Mouse (Mus musculus) lung, embryonic 16.5 days (tissue): ENCODE measurements around the gene Tmem14a. TPM values are rescaled to one million over a fixed set of nuclear protein-coding genes. Genes with fewer than 3 reads are reported as not detected.
"Not testable (repeated sequence)": the region's sequence is repeated elsewhere in the genome, so short reads cannot be mapped to it uniquely, and the experiment has no call there.

Source experiments
- ATAC-seq: fragments of 200-750 bp; cut with Nextera tagmentation; 2 replicates; pipeline ENCODE4 v1.8.0; 2017; ENCODE audit warnings: low read depth, mild to moderate bottlenecking, moderate library complexity
- H3K27ac ChIP-seq: fragments of 300-500 bp; sonication (generic); 2 replicates; pipeline ENCODE4 v1.5.1; 2014; ENCODE audit warnings: mild to moderate bottlenecking, control low read depth, low read length
- H3K27me3 ChIP-seq: fragments of 300-500 bp; sonication (generic); 2 replicates; pipeline ENCODE4 v1.6.1; 2014; ENCODE audit warnings: low read depth, low read length, mixed read lengths; ENCODE audit not compliant: control insufficient read depth, insufficient read depth
- H3K36me3 ChIP-seq: fragments of 300-500 bp; sonication (generic); 2 replicates; pipeline ENCODE4 v1.6.1; 2014; ENCODE audit warnings: low read length; ENCODE audit not compliant: control insufficient read depth, insufficient read depth
- H3K4me1 ChIP-seq: fragments of 300-500 bp; sonication (generic); replicated peaks from 2 replicates; pipeline ENCODE4 v1.6.1; 2014; ENCODE audit warnings: low read length, mixed read lengths; ENCODE audit not compliant: control insufficient read depth, insufficient read depth
- H3K4me2 ChIP-seq: fragments of 300-500 bp; sonication (generic); 2 replicates; pipeline ENCODE4 v1.6.1; 2014; ENCODE audit warnings: low read depth, low read length, control low read depth
- H3K4me3 ChIP-seq: fragments of 300-500 bp; sonication (generic); 2 replicates; pipeline ENCODE4 v1.5.1; 2014; ENCODE audit warnings: mild to moderate bottlenecking, low read length, control low read depth
- H3K9ac ChIP-seq: fragments of 300-500 bp; sonication (generic); 2 replicates; pipeline ENCODE4 v1.6.1; 2014; ENCODE audit warnings: low read length, control low read depth
- H3K9me3 ChIP-seq: fragments of 300-500 bp; sonication (generic); 2 replicates; pipeline ENCODE4 v1.6.1; 2016; ENCODE audit warnings: low read length; ENCODE audit not compliant: control insufficient read depth
- WGBS: fragments of 180-500 bp; shearing (Covaris S2); extraction: QIAGEN DNeasy Blood & Tissue Kit; methylation state at CpG from one replicate; pipeline ENCODE4 v1.1.7; 2014; 5-methylcytosine and 5-hydroxymethylcytosine counted together
- polyA plus RNA-seq: library from polyadenylated mRNA; unstranded; fragments of >200 nt; fragmentation: Nextera tagmentation; extraction: Ambion mirVana; gene quantifications from 2 replicates; pipeline ENCODE4 v1.2.1, GENCODE M21; 2015

Gene Tmem14a
- polyA plus RNA-seq, 1 experiment from 2014 or later: 10.3 TPM

DNA sequence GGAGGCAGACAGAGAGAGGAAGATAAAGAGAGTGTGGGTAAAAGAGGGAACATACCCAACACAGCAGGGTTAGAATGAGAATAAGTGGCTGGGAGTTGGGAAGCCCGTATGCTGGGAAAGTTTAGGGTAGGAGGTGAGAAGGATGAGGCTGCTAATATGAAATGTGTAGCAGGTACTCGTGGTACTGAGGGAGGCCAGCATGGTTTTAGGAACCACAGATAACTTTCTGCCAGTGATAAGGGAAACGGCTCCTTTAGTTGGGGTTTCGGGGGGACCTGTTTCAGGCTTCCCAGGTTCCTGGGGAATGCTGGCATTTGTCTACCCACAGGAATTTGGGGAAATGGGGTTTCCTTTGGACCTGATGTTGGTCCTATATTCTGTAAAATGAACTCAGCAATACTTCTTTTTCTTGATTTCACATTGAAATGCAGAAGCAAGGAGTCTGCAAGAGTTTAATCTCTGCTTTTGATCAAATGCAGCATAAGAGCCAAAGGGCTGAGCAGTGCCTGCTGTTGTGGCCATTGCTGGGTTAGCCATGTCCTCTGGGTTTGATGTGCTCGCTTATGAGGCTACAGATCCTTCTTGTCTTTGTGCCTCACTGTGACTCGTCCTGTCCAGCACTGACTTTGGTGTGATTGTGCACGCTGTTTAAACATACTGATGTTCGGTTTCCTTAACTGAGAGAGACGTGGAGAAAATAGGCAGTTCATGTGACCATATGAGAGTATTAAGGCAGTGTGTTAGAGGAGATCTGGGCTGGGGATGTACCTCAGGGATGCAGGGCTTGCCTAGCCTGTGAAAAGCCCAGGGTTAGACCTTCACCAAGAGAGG, 30.4 kb downstream of the Tmem14a start:
- Histone ChIP-seq H3K4me1 (no peaks in the 10 kb centered on the region; the same call in 1 of the 2 replicates), H3K27me3 (no peaks in the 10 kb centered on the region), H3K4me2 (no peak overlapping the region), H3K27ac (no peak overlapping the region), H3K4me3 (no peak overlapping the region), H3K9me3 (no peaks in the 10 kb centered on the region), H3K9ac (no peak overlapping the region), H3K36me3 (no peaks in the 10 kb centered on the region)
- ATAC-seq: no peak
- 72% methylated on average over 9 of the region's 9 CpGs for WGBS

DNA sequence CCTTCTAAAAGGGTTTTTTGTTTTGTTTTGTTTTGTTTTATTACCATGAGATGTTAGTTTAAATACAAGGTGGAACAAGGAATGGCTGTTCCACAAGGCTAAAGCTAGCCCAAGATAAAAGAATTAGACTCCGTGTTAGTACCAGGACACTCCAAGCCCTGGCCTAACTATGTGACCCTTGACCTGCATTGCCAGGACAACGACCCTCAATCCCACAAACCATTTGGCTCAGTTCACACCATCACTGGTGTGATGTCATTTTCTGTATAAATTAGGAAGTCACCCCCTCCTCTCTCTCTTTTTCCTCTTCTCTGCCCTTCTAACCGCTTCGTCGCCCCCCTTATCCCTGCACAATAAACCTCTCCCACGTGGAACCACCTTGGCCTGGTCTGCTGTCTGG, 33.3 kb downstream of the Tmem14a start:
- no peak overlapping the region for H3K9ac ChIP-seq
- no peak overlapping the region for H3K4me3 ChIP-seq
- no peaks in the 10 kb centered on the region for H3K9me3 ChIP-seq
- H3K27me3 ChIP-seq: no peaks in the 10 kb centered on the region
- no peak overlapping the region for H3K4me2 ChIP-seq
- H3K4me1 ChIP-seq: no peaks in the 10 kb centered on the region; the same call in 1 of the 2 replicates
- ATAC-seq: no peak
- WGBS: 71% methylated on average over 6 of the region's 6 CpGs
- H3K36me3 ChIP-seq: no peaks in the 10 kb centered on the region
- no peak overlapping the region for H3K27ac ChIP-seq

DNA sequence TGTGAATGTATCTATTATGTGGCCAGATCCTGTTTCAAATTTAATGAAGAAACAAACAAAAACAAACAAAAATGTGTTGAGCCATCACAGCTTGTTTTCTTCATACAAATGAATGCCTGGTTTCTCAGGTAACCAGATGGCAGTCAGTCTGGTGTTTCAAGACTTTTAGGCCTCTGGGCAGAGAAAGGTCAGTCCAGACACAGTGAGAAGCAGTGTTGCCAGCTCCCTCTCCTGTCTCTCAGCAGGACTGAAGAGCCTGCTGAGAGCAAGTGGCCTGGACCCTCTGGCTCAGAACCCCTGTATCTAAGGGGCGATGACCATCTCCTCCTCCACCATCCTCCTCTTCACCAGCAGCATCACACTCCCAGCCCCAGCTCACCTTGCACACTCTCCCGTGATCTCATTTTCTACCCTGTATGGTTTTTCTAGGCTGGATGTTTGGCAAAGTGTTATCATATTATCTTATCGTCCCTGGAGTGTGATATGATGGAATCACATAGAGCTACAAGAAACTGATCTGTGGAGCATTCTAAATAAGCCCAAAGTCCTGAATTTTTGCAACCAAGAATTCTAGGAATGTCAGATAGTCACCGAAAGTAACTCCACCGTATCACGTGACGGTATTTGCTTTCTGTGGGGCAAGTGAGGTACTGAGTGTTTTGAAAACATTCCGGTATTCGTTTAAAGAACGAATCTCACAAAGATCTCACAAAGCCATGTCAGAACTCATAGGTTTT, 34.4 kb downstream of the Tmem14a start:
- Histone ChIP-seq H3K27ac (no peak overlapping the region), H3K36me3 (no peaks in the 10 kb centered on the region), H3K9ac (no peak overlapping the region), H3K27me3 (no peaks in the 10 kb centered on the region), H3K9me3 (no peaks in the 10 kb centered on the region), H3K4me2 (no peak overlapping the region), H3K4me1 (no peaks in the 10 kb centered on the region; the same call in 1 of the 2 replicates), H3K4me3 (no peak overlapping the region)
- ATAC-seq: peak; percentile 26; the same call in 1 of the 2 replicates
- WGBS: 39% methylated on average over 10 of the region's 10 CpGs

DNA sequence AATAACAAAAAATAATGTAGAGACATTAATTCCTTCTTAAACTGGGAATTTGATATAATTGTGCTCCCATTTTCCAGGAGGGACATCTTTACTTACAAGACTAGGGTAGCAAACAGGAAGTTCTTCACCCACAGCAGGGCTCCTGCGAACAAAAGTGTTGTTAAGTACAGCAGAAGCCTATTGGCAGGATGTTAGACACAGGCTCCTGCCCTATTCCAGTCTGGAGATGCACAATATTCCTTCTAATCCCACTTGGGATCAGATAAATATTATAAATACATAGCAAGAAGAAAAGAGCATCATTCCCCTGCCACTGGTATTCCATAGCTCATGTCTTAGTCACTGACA, 34.9 kb downstream of the Tmem14a start:
- no peak overlapping the region for H3K4me3 ChIP-seq
- no peaks in the 10 kb centered on the region for H3K36me3 ChIP-seq
- no peak overlapping the region for H3K4me2 ChIP-seq
- no peaks in the 10 kb centered on the region for H3K27me3 ChIP-seq
- ATAC-seq: no peak
- 59% methylated on average over 1 of the region's 1 CpGs for WGBS
- no peak overlapping the region for H3K27ac ChIP-seq
- no peaks in the 10 kb centered on the region; the same call in 1 of the 2 replicates for H3K4me1 ChIP-seq
- no peaks in the 10 kb centered on the region for H3K9me3 ChIP-seq
- H3K9ac ChIP-seq: no peak overlapping the region

DNA sequence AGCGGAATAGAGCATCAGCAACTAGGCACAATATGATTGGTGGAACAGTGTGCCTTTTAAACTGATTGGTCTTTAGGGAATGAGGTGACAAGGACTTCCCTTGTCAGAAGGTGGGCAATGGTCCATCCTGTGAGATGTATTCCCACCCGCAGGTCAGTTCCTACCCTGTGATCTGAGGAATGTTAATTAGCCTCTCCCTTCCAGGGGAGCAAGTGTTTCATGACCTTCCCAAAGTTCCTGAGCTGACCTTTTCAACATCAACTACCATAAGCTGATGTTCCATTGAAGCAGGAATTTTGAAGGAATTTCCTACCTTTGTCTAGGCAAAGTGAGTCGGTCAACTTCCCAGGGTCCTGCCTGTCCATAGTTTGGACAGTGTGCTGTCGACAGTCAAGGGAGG, 35.5 kb downstream of the Tmem14a start:
- Histone ChIP-seq H3K27ac (no peak overlapping the region), H3K4me1 (no peaks in the 10 kb centered on the region; the same call in 1 of the 2 replicates), H3K4me3 (no peak overlapping the region), H3K9me3 (no peaks in the 10 kb centered on the region), H3K36me3 (no peaks in the 10 kb centered on the region), H3K9ac (no peak overlapping the region), H3K27me3 (no peaks in the 10 kb centered on the region), H3K4me2 (no peak overlapping the region)
- ATAC-seq: no peak
- 63% methylated on average over 4 of the region's 4 CpGs for WGBS

DNA sequence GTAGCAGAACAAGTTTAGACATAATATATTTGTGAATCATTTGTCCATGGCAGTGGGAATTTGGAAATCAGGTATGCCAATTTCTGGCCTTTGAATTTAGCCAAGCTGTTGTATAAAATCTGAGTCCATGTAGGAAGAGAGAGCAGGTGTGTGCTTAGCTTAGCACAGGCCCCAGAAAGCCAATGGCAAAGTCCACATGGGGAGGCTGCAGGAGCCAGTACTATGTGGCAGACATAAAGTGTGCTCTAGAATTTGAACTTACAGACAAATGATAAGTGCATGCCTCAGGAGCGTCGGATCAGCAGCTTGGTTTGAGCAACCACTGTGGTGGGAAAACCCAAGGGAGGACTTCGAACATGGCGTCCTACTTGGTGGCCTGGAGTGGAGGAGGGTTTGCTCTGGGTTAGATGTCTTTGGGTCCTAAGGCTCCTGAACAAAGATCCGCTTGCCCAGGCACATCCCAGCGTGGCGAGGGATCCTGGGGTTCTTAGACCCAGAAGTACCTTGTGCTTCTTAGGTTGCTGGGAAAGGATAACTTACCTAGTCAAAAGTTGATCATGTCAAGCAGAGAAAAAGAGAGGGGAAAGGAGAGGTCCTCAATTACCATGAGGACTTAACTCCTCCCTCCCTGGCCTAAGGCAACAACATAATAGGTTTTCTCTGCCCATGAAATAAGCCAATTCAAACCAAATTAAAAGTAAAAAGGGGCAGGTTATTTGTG, 37.4 kb downstream of the Tmem14a start:
- no peak for ATAC-seq
- Histone ChIP-seq H3K9me3 (no peaks in the 10 kb centered on the region), H3K27ac (no peak overlapping the region), H3K9ac (no peak overlapping the region), H3K36me3 (no peaks in the 10 kb centered on the region), H3K4me1 (no peaks in the 10 kb centered on the region; the same call in 1 of the 2 replicates), H3K4me2 (no peak overlapping the region), H3K27me3 (no peaks in the 10 kb centered on the region), H3K4me3 (no peak overlapping the region)
- 87% methylated on average over 7 of the region's 7 CpGs for WGBS

DNA sequence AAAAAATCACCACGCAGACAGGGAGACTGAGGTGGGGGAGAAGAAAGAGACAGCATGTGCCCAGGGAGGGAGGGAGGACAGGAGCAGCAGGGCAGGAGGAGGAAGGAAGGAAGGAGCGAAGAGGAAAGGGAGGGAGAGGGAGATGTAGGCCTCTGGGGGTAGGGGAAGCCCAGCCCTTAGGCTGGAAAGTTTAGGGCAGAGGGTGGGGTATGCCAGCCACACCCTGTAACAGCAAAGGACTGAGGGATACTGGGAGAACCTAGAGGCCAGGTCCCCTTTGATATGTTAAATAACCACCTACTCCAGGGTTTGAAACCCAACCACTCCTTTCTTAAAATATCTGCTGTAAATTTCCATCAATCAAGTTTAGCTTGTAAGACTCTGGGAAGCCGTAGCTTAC, 38.0 kb downstream of the Tmem14a start:
- Histone ChIP-seq H3K4me1 (no peaks in the 10 kb centered on the region; the same call in 1 of the 2 replicates), H3K9ac (no peak overlapping the region), H3K9me3 (no peaks in the 10 kb centered on the region), H3K36me3 (no peaks in the 10 kb centered on the region), H3K27me3 (no peaks in the 10 kb centered on the region), H3K4me2 (no peak overlapping the region), H3K4me3 (no peak overlapping the region), H3K27ac (no peak overlapping the region)
- ATAC-seq: no peak
- 66% methylated on average over 3 of the region's 3 CpGs for WGBS

DNA sequence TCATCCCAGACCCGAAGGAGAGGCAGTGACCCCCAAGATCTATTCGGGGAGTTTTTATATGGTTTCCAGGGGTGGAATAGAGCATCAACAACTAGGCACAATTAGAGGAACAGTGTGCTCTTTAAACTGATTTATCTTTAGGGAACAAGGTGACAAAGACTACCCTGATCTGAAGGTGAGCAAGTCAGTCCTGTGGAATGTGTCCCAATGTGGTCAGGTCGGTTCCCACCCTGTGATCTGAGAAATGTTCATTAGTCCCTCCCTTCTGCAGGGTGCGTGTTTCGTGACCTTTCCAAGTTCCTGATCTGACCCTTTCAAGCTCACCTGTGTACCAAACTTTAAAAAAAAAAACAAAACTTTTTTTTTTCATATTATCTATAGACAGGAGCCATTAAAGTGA, 38.5 kb downstream of the Tmem14a start:
- WGBS: 66% methylated on average over 5 of the region's 5 CpGs
- Histone ChIP-seq H3K4me2 (no peak overlapping the region), H3K9ac (no peak overlapping the region), H3K27ac (no peak overlapping the region), H3K36me3 (no peaks in the 10 kb centered on the region), H3K27me3 (no peaks in the 10 kb centered on the region), H3K9me3 (no peaks in the 10 kb centered on the region), H3K4me1 (no peaks in the 10 kb centered on the region; the same call in 1 of the 2 replicates), H3K4me3 (no peak overlapping the region)
- no peak for ATAC-seq

DNA sequence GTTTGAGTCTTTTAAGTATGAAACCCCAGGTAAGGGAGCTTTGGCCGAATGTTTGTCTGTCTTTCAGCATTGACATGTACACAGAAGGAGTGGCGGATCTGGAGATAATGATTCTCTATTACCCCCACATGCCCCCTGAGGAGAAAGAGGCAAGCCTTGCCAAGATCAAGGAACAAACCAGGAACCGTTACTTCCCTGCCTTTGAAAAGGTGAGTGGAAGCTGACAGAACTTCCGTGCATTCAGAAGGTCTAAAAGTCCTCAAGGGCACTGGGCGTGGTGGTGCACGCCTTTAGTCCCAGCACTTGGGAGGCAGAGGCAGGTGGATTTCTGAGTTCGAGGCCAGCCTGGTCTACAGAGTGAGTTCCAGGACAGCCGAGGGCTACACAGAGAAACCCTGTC, 41.6 kb downstream of the Tmem14a start:
- H3K27ac ChIP-seq, H3K27me3 ChIP-seq, H3K9ac ChIP-seq, H3K4me1 ChIP-seq, H3K4me3 ChIP-seq, H3K9me3 ChIP-seq, H3K36me3 ChIP-seq, ATAC-seq, H3K4me2 ChIP-seq: not testable (repeated sequence)
- WGBS: 82% methylated on average over 8 of the region's 8 CpGs
